Mouse (Mus musculus) limb, embryonic 15.5 days (tissue): ENCODE measurements at regions not wholly inside any gene's neighbourhood (a gene's known extent, or its start where the extent isn't known, plus 50 kb on each side); places are given as distances from the start of the nearest gene placed in this dataset.

Experiments
- ATAC-seq: fragments of 200-750 bp; cut with Nextera tagmentation; 2 replicates; pipeline ENCODE4 v1.8.0; 2017; ENCODE audit warnings: low read depth, moderate TSS enrichment; ENCODE audit not compliant: insufficient number of reproducible peaks, low FRiP score, low TSS enrichment
- H3K27ac ChIP-seq: fragments of 300-500 bp; sonication (generic); 2 replicates; pipeline ENCODE4 v1.5.1; 2015; ENCODE audit warnings: moderate library complexity, mild to moderate bottlenecking, inconsistent platforms
- H3K27me3 ChIP-seq: fragments of 300-500 bp; sonication (generic); 2 replicates; pipeline ENCODE4 v1.6.1; 2015; ENCODE audit warnings: inconsistent platforms
- H3K36me3 ChIP-seq: fragments of 300-500 bp; sonication (generic); 2 replicates; pipeline ENCODE4 v1.6.1; 2015; ENCODE audit warnings: inconsistent platforms
- H3K4me1 ChIP-seq: fragments of 300-500 bp; sonication (generic); 2 replicates; pipeline ENCODE4 v1.6.1; 2015; ENCODE audit warnings: inconsistent platforms
- H3K4me2 ChIP-seq: fragments of 300-500 bp; sonication (generic); 2 replicates; pipeline ENCODE4 v1.6.1; 2015; ENCODE audit warnings: mild to moderate bottlenecking, inconsistent platforms
- H3K4me3 ChIP-seq: fragments of 300-500 bp; sonication (generic); 2 replicates; pipeline ENCODE4 v1.5.1; 2015; ENCODE audit warnings: mild to moderate bottlenecking, inconsistent platforms
- H3K9ac ChIP-seq: fragments of 300-500 bp; sonication (generic); 2 replicates; pipeline ENCODE4 v1.6.1; 2015; ENCODE audit warnings: inconsistent platforms
- H3K9me3 ChIP-seq: fragments of 300-500 bp; sonication (generic); 2 replicates; pipeline ENCODE4 v1.6.1; 2016; ENCODE audit warnings: inconsistent platforms
- WGBS: fragments of 180-500 bp; shearing (Covaris S2); methylation state at CpG from one replicate; pipeline ENCODE4 v1.1.7; 2015; 5-methylcytosine and 5-hydroxymethylcytosine counted together

DNA sequence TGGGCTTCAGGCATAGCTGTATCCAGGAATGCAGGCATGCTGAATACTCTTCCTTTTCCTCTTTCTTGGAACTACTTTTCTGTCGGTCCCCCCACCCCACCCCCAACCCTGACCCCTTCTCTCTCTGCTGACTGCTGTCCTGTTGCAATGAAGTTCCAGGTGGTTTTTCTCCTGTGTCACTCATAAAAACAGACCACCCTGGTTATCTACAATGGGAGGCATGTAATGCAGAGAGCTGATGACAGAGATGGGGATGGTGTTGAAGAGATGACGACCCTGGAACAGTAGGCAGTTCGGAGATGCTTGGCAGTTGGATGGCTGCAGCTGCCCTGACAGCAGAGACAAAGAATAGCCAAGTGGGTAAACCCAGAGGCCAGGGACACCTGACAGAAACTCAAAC lies 195.5 kb downstream of the Rybp start:
- no peak overlapping the region for H3K27ac ChIP-seq
- peaks cover 11% of the 10 kb centered on the region for H3K4me1 ChIP-seq
- 47% methylated on average over 3 of the region's 3 CpGs for WGBS
- H3K4me2 ChIP-seq = no peak overlapping the region
- no peak overlapping the region for H3K4me3 ChIP-seq
- H3K9ac ChIP-seq = no peak overlapping the region
- no peaks in the 10 kb centered on the region for H3K9me3 ChIP-seq
- no peaks in the 10 kb centered on the region for H3K36me3 ChIP-seq
- H3K27me3 ChIP-seq = peaks cover 13% of the 10 kb centered on the region
- ATAC-seq = no peak

DNA sequence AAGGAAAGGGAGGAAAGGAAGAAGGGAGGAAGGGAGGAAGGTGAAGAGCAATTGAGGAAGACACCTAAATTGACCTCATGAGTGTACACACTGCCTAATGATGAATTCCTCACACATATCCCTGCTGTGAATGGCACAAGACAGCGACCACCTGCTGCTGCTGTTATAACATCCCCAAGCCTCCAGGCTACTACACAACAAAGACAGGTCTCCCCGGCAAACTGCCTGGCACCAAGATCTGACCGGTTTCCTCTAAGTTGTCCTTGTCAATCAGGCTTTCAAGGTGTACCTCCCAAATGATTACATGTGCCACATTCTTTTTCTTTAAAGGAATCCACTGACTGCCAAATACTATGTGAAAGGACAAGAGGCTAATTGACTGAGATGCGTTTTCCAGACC lies 198.7 kb downstream of the Rybp start:
- H3K4me2 ChIP-seq = no peak overlapping the region
- 50% methylated on average over 4 of the region's 4 CpGs for WGBS
- no peak overlapping the region for H3K9ac ChIP-seq
- no peaks in the 10 kb centered on the region for H3K36me3 ChIP-seq
- no peak overlapping the region for H3K27ac ChIP-seq
- H3K9me3 ChIP-seq = no peaks in the 10 kb centered on the region
- H3K4me3 ChIP-seq = no peak overlapping the region
- H3K27me3 ChIP-seq = peaks cover 19% of the 10 kb centered on the region
- H3K4me1 ChIP-seq = peaks cover 11% of the 10 kb centered on the region
- ATAC-seq = no peak

DNA sequence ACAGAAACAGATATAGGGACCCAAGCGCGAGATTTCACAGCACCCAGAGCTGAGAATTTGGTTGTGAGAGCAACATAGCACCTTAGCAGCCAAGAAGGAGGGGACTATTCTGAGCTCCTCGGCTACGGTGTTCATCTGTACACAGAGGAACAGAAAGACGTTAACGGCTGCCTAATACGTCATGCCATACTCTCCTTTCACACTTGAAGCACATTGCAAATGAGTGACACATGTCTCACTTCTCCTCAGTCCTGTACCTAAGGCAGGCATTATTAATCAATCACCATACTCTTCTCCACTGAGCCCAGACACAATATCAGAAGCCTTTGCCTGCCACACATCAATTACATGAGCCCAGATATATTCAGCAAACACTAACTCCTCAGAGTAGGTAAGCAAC lies 200.5 kb downstream of the Rybp start:
- H3K27me3 ChIP-seq = peaks cover 18% of the 10 kb centered on the region
- H3K4me1 ChIP-seq = no peaks in the 10 kb centered on the region
- H3K9ac ChIP-seq = no peak overlapping the region
- no peak overlapping the region for H3K4me3 ChIP-seq
- 62% methylated on average over 7 of the region's 7 CpGs for WGBS
- H3K36me3 ChIP-seq = no peaks in the 10 kb centered on the region
- no peak overlapping the region for H3K27ac ChIP-seq
- no peaks in the 10 kb centered on the region for H3K9me3 ChIP-seq
- no peak for ATAC-seq
- H3K4me2 ChIP-seq = no peak overlapping the region

DNA sequence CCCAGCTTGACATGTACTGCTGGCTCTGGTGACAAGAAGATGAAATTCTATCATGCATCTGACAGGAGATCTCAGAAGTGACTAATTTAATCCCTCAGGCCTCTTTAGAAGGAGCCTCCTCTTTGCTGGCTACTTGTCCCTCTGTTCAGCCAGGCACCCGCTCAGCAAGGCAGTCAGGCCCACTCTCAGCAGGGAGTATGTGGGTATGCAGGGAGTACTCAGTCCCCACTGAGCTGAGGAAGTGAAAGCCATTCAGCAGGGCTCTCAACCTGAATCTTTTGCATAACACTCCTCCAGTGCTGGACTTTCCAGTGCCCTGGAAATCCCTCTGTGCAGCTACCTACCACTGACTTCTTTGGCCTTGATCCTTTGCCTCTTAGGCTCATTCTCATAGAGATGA lies 201.3 kb downstream of the Rybp start:
- ATAC-seq = no peak
- Histone ChIP-seq H3K27me3 (peaks cover 22% of the 10 kb centered on the region), H3K9ac (no peak overlapping the region), H3K4me1 (no peaks in the 10 kb centered on the region), H3K9me3 (no peaks in the 10 kb centered on the region), H3K4me2 (no peak overlapping the region), H3K4me3 (no peak overlapping the region), H3K27ac (no peak overlapping the region), H3K36me3 (no peaks in the 10 kb centered on the region)
- 76% methylated on average over 1 of the region's 1 CpGs for WGBS

DNA sequence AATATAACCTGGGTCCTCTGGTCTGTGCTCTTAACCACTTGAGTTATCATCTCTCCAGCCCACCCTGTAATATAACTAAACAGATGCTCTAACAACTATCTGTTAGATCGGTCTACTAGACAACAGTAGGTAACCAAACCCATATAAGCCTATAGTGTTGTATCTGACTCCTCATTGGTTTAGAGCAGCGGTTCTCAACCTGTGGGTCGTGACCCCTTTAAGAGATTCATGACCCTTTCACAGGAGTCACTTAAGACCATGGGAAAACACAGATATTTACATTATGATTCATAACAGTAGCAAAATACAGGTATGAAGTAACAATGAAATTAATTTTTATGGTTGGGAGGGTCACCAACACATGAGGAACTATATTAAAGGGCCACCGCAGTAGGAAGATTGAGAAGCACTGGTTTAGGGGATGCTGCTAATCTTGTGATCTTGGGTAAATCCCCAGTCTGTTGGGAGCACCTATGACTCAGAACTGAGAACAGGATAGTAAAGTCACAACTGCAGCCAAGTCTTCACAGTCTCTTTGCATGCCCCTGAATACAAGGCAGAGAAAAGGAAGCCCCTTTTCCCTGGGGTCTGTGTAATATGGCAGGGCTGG lies 203.3 kb downstream of the Rybp start:
- Histone ChIP-seq H3K36me3 (no peaks in the 10 kb centered on the region), H3K27ac (no peak overlapping the region), H3K9ac (no peak overlapping the region), H3K4me1 (no peaks in the 10 kb centered on the region), H3K4me2 (no peak overlapping the region), H3K9me3 (no peaks in the 10 kb centered on the region), H3K4me3 (no peak overlapping the region), H3K27me3 (peaks cover 18% of the 10 kb centered on the region)
- WGBS = 95% methylated on average over 4 of the region's 4 CpGs
- no peak for ATAC-seq

DNA sequence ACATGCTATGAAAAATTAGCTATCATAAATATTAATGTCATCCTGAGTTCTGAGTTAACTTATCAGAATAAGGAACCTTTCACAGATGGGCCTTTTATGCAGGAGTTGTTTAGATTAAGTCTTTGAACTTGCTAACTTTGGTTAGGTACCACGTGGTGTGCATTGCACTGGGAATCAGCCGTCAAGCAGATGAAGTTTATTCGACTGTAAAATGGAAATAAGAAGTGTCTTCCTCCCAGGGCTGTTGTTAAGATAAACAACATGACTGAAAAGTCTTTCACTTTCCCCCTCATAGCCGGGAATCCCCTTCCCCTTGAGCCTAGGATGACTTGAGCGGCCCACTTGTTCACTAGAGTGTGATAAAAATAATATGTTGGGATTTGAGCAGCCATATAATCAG lies 204.2 kb downstream of the Rybp start:
- Histone ChIP-seq H3K27me3 (peaks cover 18% of the 10 kb centered on the region; the same call in 1 of the 2 replicates), H3K9me3 (no peaks in the 10 kb centered on the region), H3K4me1 (no peaks in the 10 kb centered on the region), H3K4me2 (no peak overlapping the region), H3K4me3 (no peak overlapping the region), H3K27ac (no peak overlapping the region), H3K36me3 (no peaks in the 10 kb centered on the region), H3K9ac (no peak overlapping the region)
- no peak for ATAC-seq
- 65% methylated on average over 5 of the region's 5 CpGs for WGBS

DNA sequence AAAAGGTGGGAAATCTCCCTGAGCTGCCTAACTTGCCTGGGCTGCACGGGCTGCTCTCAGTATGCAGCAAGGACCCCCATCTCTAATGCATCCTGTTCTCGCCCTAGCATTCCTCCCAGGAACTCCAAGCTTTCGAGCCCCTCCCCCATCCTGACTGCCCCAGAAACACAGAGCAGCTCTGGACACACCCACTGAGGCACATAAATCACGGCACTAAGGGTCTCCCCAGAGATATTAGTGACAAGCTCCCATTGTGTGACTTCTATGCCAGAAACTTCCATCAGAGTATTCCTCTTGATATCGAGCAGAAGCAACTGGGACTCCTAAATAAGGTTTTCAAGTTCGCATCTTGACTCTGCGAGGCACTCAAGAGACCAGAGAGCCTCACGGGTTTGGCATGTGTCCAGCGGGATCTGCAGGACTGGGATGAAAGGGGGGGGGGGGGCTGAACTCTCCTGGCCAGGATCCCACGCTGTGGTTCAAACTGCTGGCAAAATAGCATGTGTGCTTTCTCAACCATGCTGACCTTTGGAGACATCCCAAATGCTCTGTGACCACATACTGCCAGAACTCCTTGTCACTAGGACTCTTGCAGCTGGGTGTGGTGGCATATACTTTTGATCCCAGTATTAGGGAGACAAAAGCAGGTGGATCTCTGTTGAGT lies 212.5 kb downstream of the Rybp start:
- Histone ChIP-seq H3K36me3 (no peaks in the 10 kb centered on the region), H3K4me3 (no peak overlapping the region), H3K4me2 (no peak overlapping the region), H3K4me1 (peaks cover 12% of the 10 kb centered on the region), H3K9me3 (no peaks in the 10 kb centered on the region), H3K27ac (no peak overlapping the region), H3K9ac (no peak overlapping the region), H3K27me3 (0 out of 2 replicates have a peak, but pooled peaks cover 4% of the 10 kb centered on the region)
- 3% methylated on average over 10 of the region's 10 CpGs for WGBS
- 0 out of 2 replicates have a peak, but pooled peaks have one; percentile 36 for ATAC-seq

DNA sequence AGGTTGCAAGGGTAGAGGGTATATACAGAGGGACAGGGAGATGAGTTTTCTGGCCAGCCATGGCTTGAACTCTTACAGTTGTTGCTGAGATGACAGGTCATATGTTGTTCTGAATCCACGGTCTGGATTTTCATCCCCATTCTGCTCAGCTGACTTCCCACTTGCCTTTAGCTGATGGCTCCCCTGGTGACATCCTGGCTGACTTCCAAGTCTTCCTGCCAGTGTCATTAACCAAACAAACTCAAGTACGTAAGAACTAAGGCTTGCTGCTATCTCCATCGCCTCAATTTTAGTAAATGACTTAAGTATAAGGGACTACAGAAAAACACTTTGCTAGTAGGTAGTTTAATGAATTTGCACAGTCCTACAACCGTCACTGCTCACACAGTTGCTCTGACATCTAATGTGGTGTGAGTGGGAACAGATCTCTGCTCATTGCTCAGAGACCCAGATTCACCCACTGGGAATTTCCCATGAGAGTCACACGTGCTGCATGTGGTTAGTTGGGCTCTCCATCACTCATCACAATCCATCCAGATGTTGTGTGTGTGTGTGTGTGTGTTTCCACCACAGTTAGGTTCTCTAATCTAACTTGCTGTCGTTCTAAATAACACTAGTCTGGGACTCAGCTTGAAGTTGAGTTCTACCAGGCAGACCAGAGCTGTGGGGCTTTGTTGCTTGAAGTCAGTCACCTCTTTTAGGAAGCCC lies 214.9 kb downstream of the Rybp start:
- Histone ChIP-seq H3K9ac (no peak overlapping the region), H3K4me1 (peaks cover 12% of the 10 kb centered on the region), H3K36me3 (no peaks in the 10 kb centered on the region), H3K4me3 (no peak overlapping the region), H3K27ac (no peak overlapping the region), H3K9me3 (no peaks in the 10 kb centered on the region), H3K27me3 (0 out of 2 replicates have a peak, but pooled peaks cover 4% of the 10 kb centered on the region), H3K4me2 (no peak overlapping the region)
- WGBS = 47% methylated on average over 6 of the region's 6 CpGs
- ATAC-seq = no peak

DNA sequence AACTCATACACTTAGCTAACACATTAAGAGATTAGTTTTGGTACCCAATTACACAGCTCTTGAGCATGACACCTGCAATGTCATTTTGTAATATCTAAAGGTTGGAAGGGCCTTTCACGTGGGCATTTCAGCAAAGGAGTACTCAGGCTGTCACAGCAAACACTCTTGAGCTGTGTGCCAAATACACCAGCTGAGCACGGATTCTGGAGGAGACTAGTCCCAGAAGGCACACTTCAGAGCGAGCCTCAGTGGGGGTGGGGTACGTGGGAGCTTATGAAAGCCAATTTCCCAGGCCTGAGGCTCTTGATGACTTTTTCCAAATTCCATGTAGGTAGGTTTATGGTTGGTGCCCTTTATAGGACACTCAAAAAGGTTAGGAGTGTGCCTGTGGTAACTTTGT lies 218.1 kb downstream of the Rybp start:
- Histone ChIP-seq H3K27me3 (0 out of 2 replicates have a peak, but pooled peaks cover 5% of the 10 kb centered on the region), H3K9me3 (no peaks in the 10 kb centered on the region), H3K36me3 (no peaks in the 10 kb centered on the region), H3K9ac (no peak overlapping the region), H3K4me1 (no peaks in the 10 kb centered on the region), H3K27ac (no peak overlapping the region), H3K4me2 (no peak overlapping the region), H3K4me3 (no peak overlapping the region)
- no peak for ATAC-seq
- 71% methylated on average over 4 of the region's 4 CpGs for WGBS

DNA sequence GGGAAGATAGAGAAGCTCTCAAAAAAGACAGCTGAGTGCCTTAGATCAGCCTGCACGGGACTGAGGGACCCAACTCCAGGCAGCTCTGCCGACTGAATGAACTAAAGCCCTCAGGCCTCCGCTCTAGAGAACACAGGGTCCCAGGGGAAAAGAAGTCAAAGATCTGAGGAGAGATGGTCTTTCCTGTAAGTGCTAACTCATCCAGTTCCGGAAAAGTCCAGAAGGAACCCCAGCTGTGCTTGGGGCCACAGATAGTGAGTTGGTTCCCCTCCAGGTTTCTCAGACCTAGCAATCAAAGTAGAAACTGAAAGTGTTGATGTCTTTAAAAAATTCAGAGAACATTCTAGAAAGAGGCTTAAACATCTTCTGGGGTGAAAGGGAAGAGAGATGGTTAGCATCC lies 220.0 kb downstream of the Rybp start:
- WGBS = 79% methylated on average over 4 of the region's 4 CpGs
- no peaks in the 10 kb centered on the region for H3K9me3 ChIP-seq
- H3K4me3 ChIP-seq = no peak overlapping the region
- H3K9ac ChIP-seq = no peak overlapping the region
- 0 out of 2 replicates have a peak, but pooled peaks cover 5% of the 10 kb centered on the region for H3K27me3 ChIP-seq
- H3K27ac ChIP-seq = no peak overlapping the region
- no peaks in the 10 kb centered on the region for H3K36me3 ChIP-seq
- ATAC-seq = no peak
- H3K4me2 ChIP-seq = no peak overlapping the region
- H3K4me1 ChIP-seq = peaks cover 6% of the 10 kb centered on the region; the same call in 1 of the 2 replicates

DNA sequence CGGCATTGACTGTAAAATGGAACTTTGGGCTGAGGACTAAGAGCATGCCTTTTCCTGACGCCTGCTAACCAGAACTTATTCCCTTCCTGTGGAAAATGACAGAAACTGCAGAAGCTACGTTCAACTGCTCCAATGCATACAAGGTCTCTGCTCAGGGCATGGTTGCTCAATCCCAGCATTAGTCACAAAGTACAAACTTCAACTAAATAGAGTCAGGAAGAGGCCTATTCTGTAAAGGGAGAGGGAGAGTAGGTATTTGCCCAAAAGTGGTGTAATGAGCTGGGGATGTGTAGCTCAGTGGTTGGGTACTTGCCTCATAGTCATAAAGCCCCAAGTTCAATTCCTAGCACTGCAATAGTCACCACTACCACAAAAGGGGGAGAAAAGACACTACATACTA lies 221.7 kb downstream of the Rybp start:
- 79% methylated on average over 3 of the region's 3 CpGs for WGBS
- no peak for ATAC-seq

DNA sequence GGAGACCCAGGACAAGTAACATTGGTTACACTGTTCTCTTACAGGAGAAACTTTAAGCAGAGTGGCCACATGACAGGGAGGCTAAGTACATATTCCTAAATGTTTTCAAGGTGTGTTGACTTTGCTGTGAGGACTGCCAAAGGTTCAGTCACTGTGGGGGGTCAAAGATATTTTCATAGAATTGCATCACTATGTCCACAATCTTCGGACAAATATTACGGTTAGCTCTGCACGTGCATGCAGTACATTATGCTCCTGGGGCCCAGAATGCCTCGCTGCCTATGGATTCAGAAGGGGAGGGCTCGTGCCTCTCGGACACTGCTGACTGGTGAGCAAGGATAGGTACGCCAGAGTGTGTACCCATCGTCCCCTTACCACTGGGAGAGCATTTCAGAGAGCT lies 224.3 kb downstream of the Rybp start:
- no peak overlapping the region for H3K9ac ChIP-seq
- 0 out of 2 replicates have a peak, but pooled peaks cover 8% of the 10 kb centered on the region for H3K27me3 ChIP-seq
- 83% methylated on average over 8 of the region's 8 CpGs for WGBS
- no peak overlapping the region for H3K27ac ChIP-seq
- no peak for ATAC-seq
- peaks cover 24% of the 10 kb centered on the region for H3K4me1 ChIP-seq
- no peaks in the 10 kb centered on the region for H3K36me3 ChIP-seq
- H3K4me3 ChIP-seq = no peak overlapping the region
- no peaks in the 10 kb centered on the region for H3K9me3 ChIP-seq
- no peak overlapping the region for H3K4me2 ChIP-seq

More for the DNA sequence above, 221.7 kb downstream of the Rybp start:
- Histone ChIP-seq H3K4me1 (peaks cover 8% of the 10 kb centered on the region; the same call in 1 of the 2 replicates), H3K9me3 (no peaks in the 10 kb centered on the region), H3K36me3 (no peaks in the 10 kb centered on the region), H3K27ac (no peak overlapping the region), H3K27me3 (0 out of 2 replicates have a peak, but pooled peaks cover 5% of the 10 kb centered on the region), H3K4me3 (no peak overlapping the region), H3K9ac (no peak overlapping the region), H3K4me2 (no peak overlapping the region)
